Mouse (Mus musculus) bone marrow, adult 2 months (tissue): ENCODE data around the gene Abhd12. TPM values are rescaled to one million over a fixed set of nuclear protein-coding genes. Genes with fewer than 3 reads are reported as not detected.
"Not testable (repeated sequence)": the region's sequence is repeated elsewhere in the genome, so short reads cannot be mapped to it uniquely, and the experiment has no call there.

ENCODE experiments used
- H3K27ac ChIP-seq: fragments of 200-500 bp; 2 replicates; pipeline ENCODE4 v1.5.1; 2012; ENCODE audit warnings: low read depth, mild to moderate bottlenecking, control low read depth, inconsistent platforms, low read length; ENCODE audit not compliant: control insufficient read depth, poor library complexity, insufficient read depth
- H3K4me1 ChIP-seq: fragments of 200-500 bp; 2 replicates; pipeline ENCODE4 v1.6.1; 2011; ENCODE audit warnings: low read length; ENCODE audit not compliant: control insufficient read depth, insufficient read depth
- H3K4me3 ChIP-seq: fragments of 200-500 bp; replicated peaks from 2 replicates; pipeline ENCODE3; 2011; ENCODE audit warnings: mild to moderate bottlenecking, low read depth, low read length, control low read depth; ENCODE audit not compliant: control insufficient read depth
- CTCF ChIP-seq: fragments of 200-500 bp; IDR thresholded peaks from 2 replicates; pipeline ENCODE4 v1.5.1; 2011; ENCODE audit warnings: low read length, control low read depth; ENCODE audit not compliant: control insufficient read depth, insufficient read depth
- POLR2A ChIP-seq: fragments of 200-500 bp; IDR thresholded peaks from 2 replicates; pipeline ENCODE4 v1.6.1; 2011; ENCODE audit warnings: low read depth, mild to moderate bottlenecking, control low read depth, low read length, borderline replicate concordance; ENCODE audit not compliant: control insufficient read depth
- WGBS: fragments of 180-500 bp; shearing (Covaris S2); methylation state at CpG from one replicate; pipeline ENCODE4 v1.1.7; 2018; 5-methylcytosine and 5-hydroxymethylcytosine counted together
- polyA plus RNA-seq: library from polyadenylated mRNA; stranded (reverse); fragments of >200 nt; gene quantifications from 2 replicates; pipeline ENCODE4 v1.2.4, GENCODE M21; 2011; ENCODE audit warnings: low replicate concordance; ENCODE audit not compliant: missing spikeins, insufficient read depth, insufficient read length

The Abhd12 gene
- polyA plus RNA-seq, 1 experiment, result 31.7 TPM

- no peak for TF ChIP-seq POLR2A
- no peak for TF ChIP-seq CTCF
- 87% methylated on average over 3 of the region's 3 CpGs for WGBS
- no peaks in the 10 kb centered on the region for H3K4me1 ChIP-seq
- H3K27ac ChIP-seq, result no peak overlapping the region
- H3K4me3 ChIP-seq, result no peak overlapping the region
Observed at GRCm38 (mm10) chr2:150918720-150919119, 14.2 kb upstream of the Abhd12 start.

- TF ChIP-seq POLR2A (no peak), CTCF (no peak)
- 81% methylated on average over 5 of the region's 5 CpGs for WGBS
Observed at GRCm38 (mm10) chr2:150915786-150916185, 11.2 kb upstream of the Abhd12 start.

GRCm38 (mm10) chr2:150914781-150915515 is 10.4 kb upstream of the Abhd12 start:
- no peak overlapping the region for H3K27ac ChIP-seq
- no peaks in the 10 kb centered on the region for H3K4me1 ChIP-seq
- no peak overlapping the region for H3K4me3 ChIP-seq
- 41% methylated on average over 4 of the region's 4 CpGs for WGBS
- TF ChIP-seq CTCF, result no peak
- TF ChIP-seq POLR2A, result no peak

More at GRCm38 (mm10) chr2:150915786-150916185, 11.2 kb upstream of the Abhd12 start:
- H3K4me3 ChIP-seq, result no peak overlapping the region
- no peak overlapping the region for H3K27ac ChIP-seq
- no peaks in the 10 kb centered on the region for H3K4me1 ChIP-seq

GRCm38 (mm10) chr2:150910295-150910881 is 5.8 kb upstream of the Abhd12 start:
- WGBS, result 24% methylated on average over 9 of the region's 10 CpGs
- Histone ChIP-seq H3K4me1 (no peaks in the 10 kb centered on the region), H3K4me3 (peak overlapping the region; percentile 98), H3K27ac (no peak overlapping the region)
- TF ChIP-seq POLR2A, result no peak
- no peak for TF ChIP-seq CTCF

- Histone ChIP-seq H3K4me3 (peak overlapping the region; percentile 98), H3K4me1 (no peaks in the 10 kb centered on the region), H3K27ac (peak overlapping the region; percentile 93)
- TF ChIP-seq CTCF (no peak), POLR2A (0 out of 2 replicates have a peak, but pooled peaks have one; percentile 21)
- WGBS, result under 1% methylated on average over 35 of the region's 35 CpGs
Observed at GRCm38 (mm10) chr2:150909429-150910039, 5.0 kb upstream of the Abhd12 start.

GRCm38 (mm10) chr2:150908881-150909280 is 4.3 kb upstream of the Abhd12 start:
- H3K27ac ChIP-seq, H3K4me3 ChIP-seq: not testable (repeated sequence)
- WGBS, result 38% methylated on average over 6 of the region's 6 CpGs

GRCm38 (mm10) chr2:150904936-150905450 is 452 bp upstream of the Abhd12 start, which contains the start of gene Gins1:
Gins1 (plus strand) TSS chr2:150905400.
- TF ChIP-seq POLR2A, result no peak
- TF ChIP-seq CTCF, result no peak
- Histone ChIP-seq H3K4me1 (peaks cover 1% of the 10 kb centered on the region; the same call in 1 of the 2 replicates), H3K4me3 (peak within 1 kb of the TSS; percentile 80), H3K27ac (peak within 1 kb of the TSS; percentile 72)
- WGBS, result 32% methylated on average over 9 of the region's 9 CpGs

More at GRCm38 (mm10) chr2:150908881-150909280, 4.3 kb upstream of the Abhd12 start:
- H3K4me1 ChIP-seq, result not testable (repeated sequence)

GRCm38 (mm10) chr2:150902347-150902746 is 2.2 kb downstream of the Abhd12 start:
- H3K4me3 ChIP-seq, result no peak overlapping the region
- no peak overlapping the region for H3K27ac ChIP-seq
- H3K4me1 ChIP-seq, result peaks cover 1% of the 10 kb centered on the region; the same call in 1 of the 2 replicates
- TF ChIP-seq POLR2A, result no peak
- no peak for TF ChIP-seq CTCF
- 87% methylated on average over 8 of the region's 8 CpGs for WGBS
